Mouse (Mus musculus): ENCODE measurements at regions not wholly inside any gene's neighbourhood (a gene's known extent, or its start where the extent isn't known, plus 50 kb on each side); places are given as distances from the start of the nearest gene placed in this dataset.

DNA sequence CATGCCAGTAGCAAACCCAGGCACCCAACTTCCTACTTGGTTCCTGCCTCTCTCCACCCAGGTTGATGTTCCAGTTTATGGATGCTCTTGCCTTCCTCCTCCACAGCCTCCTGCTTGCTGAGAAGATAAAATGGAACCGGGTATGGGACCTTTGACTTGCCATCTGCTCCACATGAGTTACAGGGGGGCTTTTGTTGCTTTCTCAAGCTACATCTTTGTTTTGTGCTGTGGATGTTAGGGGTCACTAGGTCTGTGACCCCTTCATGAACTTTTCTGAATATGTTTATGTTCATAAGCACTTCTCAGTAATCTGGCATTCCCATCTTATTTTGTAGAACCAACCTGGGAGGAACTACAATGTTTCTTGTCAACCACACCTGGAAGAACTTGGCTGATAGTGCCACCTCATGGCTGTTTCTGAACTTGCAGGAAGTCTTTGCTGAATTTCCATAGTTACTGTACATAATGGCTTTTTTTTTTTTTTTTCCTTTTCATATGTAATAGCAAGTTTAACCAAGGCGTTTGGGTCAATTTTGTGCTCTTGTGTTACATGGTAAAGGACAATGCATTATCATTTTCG lies 234.9 kb upstream of the Vmn1r3 start:
- no peak overlapping the region for H3K9ac ChIP-seq (ENCODE audit: control insufficient read depth, low read depth, low read length, poor library complexity, severe bottlenecking)
- no peaks in the 10 kb centered on the region; a peak in 1 of 4 replicates for H3K36me3 ChIP-seq (ENCODE audit: control insufficient read depth in 1 of 2, insufficient read depth in 2 of 2, low read length in 2 of 2)
- no peak overlapping the region for H3K4me3 ChIP-seq (ENCODE audit: control insufficient read depth in 1 of 2, insufficient read depth in 1 of 2, low read depth in 2 of 2, low read length in 2 of 2)
- no peaks in the 10 kb centered on the region for H3K27me3 ChIP-seq (ENCODE audit: control insufficient read depth in 1 of 2, insufficient read depth in 2 of 2, low read length in 2 of 2)
- H3K4me1 ChIP-seq (ENCODE audit: control insufficient read depth in 1 of 2, insufficient read depth in 2 of 2, low read length in 2 of 2) = no peaks in the 10 kb centered on the region
- H3K27ac ChIP-seq (ENCODE audit: control insufficient read depth, low read depth, low read length) = no peak overlapping the region
- no peaks in the 10 kb centered on the region for H3K9me3 ChIP-seq (replicated peaks; ENCODE audit: insufficient read depth, low read length)
- TF ChIP-seq CTCF (IDR thresholded peaks at IDR 0.05 in 2 of 3, conservative IDR thresholded peaks at IDR 0.05 in 1 of 3; ENCODE audit: control insufficient read depth in 1 of 3, insufficient read depth in 1 of 3, low read depth in 2 of 3, low read length in 3 of 3, poor library complexity in 1 of 3, severe bottlenecking in 1 of 3) (peak; percentile 64 to 84 (median 67)), CHD2 (IDR thresholded peaks at IDR 0.05; ENCODE audit: low read length) (no peak), CHD1 (IDR thresholded peaks at IDR 0.05; ENCODE audit: low read depth, low read length) (no peak), RCOR1 (IDR thresholded peaks at IDR 0.05; ENCODE audit: low read depth, low read length) (no peak), ELF1 (IDR thresholded peaks at IDR 0.05; ENCODE audit: low read depth, low read length) (peak; percentile 45; the same call in 1 of the 2 replicates), USF2 (IDR thresholded peaks at IDR 0.05; ENCODE audit: borderline replicate concordance in 1 of 2, insufficient read depth in 1 of 2, low read depth in 1 of 2, low read length in 2 of 2) (no peak), ZNF384 (IDR thresholded peaks at IDR 0.05; ENCODE audit: low read depth, low read length) (peak; percentile 88), TBP (IDR thresholded peaks at IDR 0.05; ENCODE audit: low read depth, low read length) (0 out of 2 replicates have a peak, but pooled peaks have one; percentile 14), POLR2AphosphoS5 (IDR thresholded peaks at IDR 0.05; ENCODE audit: borderline replicate concordance, low read depth, low read length) (no peak), EP300 (IDR thresholded peaks at IDR 0.05; ENCODE audit: low read depth in 1 of 2, low read length in 2 of 2) (no peak), ZC3H11A (IDR thresholded peaks at IDR 0.05; ENCODE audit: low read depth, low read length) (peak; percentile 93), SIN3A (IDR thresholded peaks at IDR 0.05; ENCODE audit: low read length) (0 out of 2 replicates have a peak, but pooled peaks have one; percentile 30), RAD21 (IDR thresholded peaks at IDR 0.05; ENCODE audit: low read depth, low read length) (peak; percentile 92), NRF1 (IDR thresholded peaks at IDR 0.05; ENCODE audit: insufficient read depth, low read depth, low read length, poor library complexity, severe bottlenecking) (no peak), USF1 (IDR thresholded peaks at IDR 0.05; ENCODE audit: low read depth, low read length) (no peak), HCFC1 (IDR thresholded peaks at IDR 0.05; ENCODE audit: low read depth, low read length) (no peak), SMC3 (IDR thresholded peaks at IDR 0.05; ENCODE audit: low read depth, low read length) (peak; percentile 91), MAZ (IDR thresholded peaks at IDR 0.05; ENCODE audit: low read depth, low read length) (no peak), E2F4 (IDR thresholded peaks at IDR 0.05; ENCODE audit: borderline replicate concordance, low read depth, low read length) (no peak), KAT2A (conservative IDR thresholded peaks at IDR 0.05; ENCODE audit: low read depth, low read length) (no peak)
- peak; percentile 84 for DNase-seq (ENCODE audit: low read depth, low spot score)
- no peaks in the 10 kb centered on the region for H3K79me2 ChIP-seq (ENCODE audit: control insufficient read depth, insufficient read depth, low read length, poor library complexity)

DNA sequence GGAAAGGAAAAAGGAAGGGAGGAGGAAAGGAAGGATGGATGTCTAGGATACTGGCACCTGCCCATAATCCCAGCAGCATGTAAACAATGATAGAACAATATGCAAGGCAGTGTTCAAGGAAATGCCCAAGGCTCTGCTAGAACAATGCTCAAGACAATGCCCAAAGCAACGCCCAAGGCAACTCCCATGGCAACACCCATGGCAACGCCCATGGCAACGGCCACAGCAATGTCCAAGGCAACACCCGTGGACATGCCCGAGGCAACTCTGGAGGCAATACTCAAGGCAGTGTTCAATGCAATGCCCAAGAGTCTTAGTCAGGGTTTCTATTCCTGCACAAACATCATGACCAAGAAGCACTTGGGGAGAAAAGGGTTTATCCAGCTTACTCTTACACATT lies 231.5 kb upstream of the Vmn1r3 start:
- H3K4me3 ChIP-seq (ENCODE audit: control insufficient read depth in 1 of 2, insufficient read depth in 1 of 2, low read depth in 2 of 2, low read length in 2 of 2) = no peak overlapping the region
- H3K27me3 ChIP-seq (ENCODE audit: control insufficient read depth in 1 of 2, insufficient read depth in 2 of 2, low read length in 2 of 2) = no peaks in the 10 kb centered on the region
- no peaks in the 10 kb centered on the region for H3K9me3 ChIP-seq (replicated peaks; ENCODE audit: insufficient read depth, low read length)
- peaks cover 0 to 9% of the 10 kb centered on the region in 2 experiments; a peak in 2 of 4 replicates for H3K4me1 ChIP-seq (ENCODE audit: control insufficient read depth in 1 of 2, insufficient read depth in 2 of 2, low read length in 2 of 2)
- no peaks in the 10 kb centered on the region for H3K79me2 ChIP-seq (ENCODE audit: control insufficient read depth, insufficient read depth, low read length, poor library complexity)
- H3K27ac ChIP-seq (ENCODE audit: control insufficient read depth, low read depth, low read length) = no peak overlapping the region
- H3K36me3 ChIP-seq (ENCODE audit: control insufficient read depth in 1 of 2, insufficient read depth in 2 of 2, low read length in 2 of 2) = no peaks in the 10 kb centered on the region; a peak in 1 of 4 replicates
- TF ChIP-seq HCFC1 (IDR thresholded peaks at IDR 0.05; ENCODE audit: low read depth, low read length) (no peak), EP300 (IDR thresholded peaks at IDR 0.05; ENCODE audit: low read depth in 1 of 2, low read length in 2 of 2) (no peak), ZNF384 (IDR thresholded peaks at IDR 0.05; ENCODE audit: low read depth, low read length) (no peak), TAL1 (IDR thresholded peaks at IDR 0.05; ENCODE audit: low read length) (no peak), USF1 (IDR thresholded peaks at IDR 0.05; ENCODE audit: low read depth, low read length) (no peak), SIN3A (IDR thresholded peaks at IDR 0.05; ENCODE audit: low read length) (no peak), TCF12 (IDR thresholded peaks at IDR 0.05; ENCODE audit: low read depth, low read length) (no peak), JUND (IDR thresholded peaks at IDR 0.05; ENCODE audit: low read depth, low read length) (no peak), CTCF (IDR thresholded peaks at IDR 0.05 in 2 of 3, conservative IDR thresholded peaks at IDR 0.05 in 1 of 3; ENCODE audit: control insufficient read depth in 1 of 3, insufficient read depth in 1 of 3, low read depth in 2 of 3, low read length in 3 of 3, poor library complexity in 1 of 3, severe bottlenecking in 1 of 3) (no peak), TBP (IDR thresholded peaks at IDR 0.05; ENCODE audit: low read depth, low read length) (no peak), E2F4 (IDR thresholded peaks at IDR 0.05; ENCODE audit: borderline replicate concordance, low read depth, low read length) (no peak), NRF1 (IDR thresholded peaks at IDR 0.05; ENCODE audit: insufficient read depth, low read depth, low read length, poor library complexity, severe bottlenecking) (no peak), ZC3H11A (IDR thresholded peaks at IDR 0.05; ENCODE audit: low read depth, low read length) (no peak), NELFE (IDR thresholded peaks at IDR 0.05; ENCODE audit: low read depth, low read length) (no peak)
- H3K9ac ChIP-seq (ENCODE audit: control insufficient read depth, low read depth, low read length, poor library complexity, severe bottlenecking) = no peak overlapping the region
- no peak for DNase-seq (ENCODE audit: low read depth, low spot score)

All from MEL (cell line).